Mouse (Mus musculus): ENCODE measurements around the gene Syt13. TPM values are rescaled to one million over a fixed set of nuclear protein-coding genes. Genes with fewer than 3 reads are reported as not detected.

Gene Syt13
- polyA plus RNA-seq, 1 experiment from 2014 or later = 49.9 TPM

DNA sequence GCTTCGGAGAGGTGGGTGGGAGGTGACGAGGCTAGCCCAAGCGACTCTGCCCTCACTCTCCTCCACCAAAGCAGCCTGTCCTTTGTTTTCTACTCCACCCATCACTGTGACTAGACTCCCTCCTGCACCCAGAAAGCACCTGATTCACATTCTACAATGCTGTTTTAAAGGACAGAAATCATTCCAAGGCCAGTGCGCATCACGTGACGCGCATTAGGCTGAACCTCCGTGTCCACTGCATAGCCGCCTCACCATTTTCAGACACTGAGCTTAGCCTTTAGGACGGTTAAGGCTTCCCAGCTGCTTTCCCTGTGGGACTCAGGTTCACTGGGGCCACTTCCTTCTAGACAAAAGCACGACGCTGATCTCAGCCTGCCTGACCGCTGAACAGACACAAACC lies 11.2 kb upstream of the Syt13 start:
- Histone ChIP-seq H3K36me3 (no peaks in the 10 kb centered on the region), H3K4me2 (no peak overlapping the region), H3K27ac (replicated peaks) (no peak overlapping the region), H3K4me1 (replicated peaks) (peaks cover 3% of the 10 kb centered on the region; the same call in 1 of the 2 replicates), H3K27me3 (no peaks in the 10 kb centered on the region), H3K9me3 (no peaks in the 10 kb centered on the region), H3K9ac (no peak overlapping the region), H3K4me3 (no peak overlapping the region)
- ATAC-seq (ENCODE audit: low FRiP score, low read depth) = no peak
- 76% methylated on average over 13 of the region's 13 CpGs for WGBS

DNA sequence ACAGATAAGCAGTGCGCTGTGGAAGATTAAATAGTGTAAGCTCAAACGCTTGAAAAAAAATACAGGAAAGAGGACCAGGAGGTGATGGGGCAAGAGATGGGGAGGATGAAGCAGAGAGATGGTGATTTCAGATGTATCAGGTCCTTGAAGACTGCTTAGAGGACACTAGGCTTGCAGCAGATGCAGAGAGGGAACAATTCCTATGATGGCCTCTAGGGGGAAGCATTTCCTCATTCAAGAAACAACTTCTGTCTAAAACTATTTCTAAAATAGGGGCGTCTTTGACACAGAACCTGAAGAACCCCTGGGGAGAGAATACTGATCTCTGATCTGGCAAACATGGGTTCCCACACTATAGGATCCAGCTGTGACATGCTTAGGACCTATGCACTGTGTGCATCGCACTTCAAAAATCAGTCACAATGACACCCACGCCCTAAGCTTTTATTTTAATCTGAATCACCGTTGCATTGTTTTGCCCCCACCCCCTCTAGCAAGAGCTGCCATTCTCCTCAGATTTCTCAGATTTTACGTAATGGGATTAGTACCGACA lies 10.5 kb upstream of the Syt13 start:
- ATAC-seq (ENCODE audit: low FRiP score, low read depth) = peak; percentile 48; the same call in 1 of the 2 replicates
- Histone ChIP-seq H3K36me3 (no peaks in the 10 kb centered on the region), H3K27me3 (no peaks in the 10 kb centered on the region), H3K4me2 (peak overlapping the region; percentile 24), H3K27ac (replicated peaks) (no peak overlapping the region), H3K4me3 (no peak overlapping the region), H3K4me1 (replicated peaks) (peaks cover 3% of the 10 kb centered on the region; the same call in 1 of the 2 replicates), H3K9ac (no peak overlapping the region), H3K9me3 (no peaks in the 10 kb centered on the region)
- WGBS = 32% methylated on average over 8 of the region's 8 CpGs

DNA sequence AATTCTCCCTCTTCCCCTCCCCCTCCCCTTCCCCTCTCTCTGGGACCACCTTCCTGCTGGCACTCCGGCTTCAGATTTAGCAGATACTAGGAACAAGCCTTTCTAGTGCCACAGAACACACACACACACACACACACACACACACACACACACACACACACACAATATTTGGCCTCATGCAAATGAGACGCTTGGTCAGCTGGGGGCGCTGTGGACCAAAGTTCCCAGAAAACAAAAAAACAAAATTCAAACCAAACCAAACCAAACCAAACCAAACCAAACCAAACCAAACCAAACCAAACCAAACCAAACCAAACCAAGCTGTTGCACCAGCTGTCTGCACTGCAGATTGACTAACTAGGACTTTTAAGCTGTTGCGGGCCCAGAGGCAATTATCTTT lies 4.5 kb upstream of the Syt13 start:
- H3K9me3 ChIP-seq = no peaks in the 10 kb centered on the region
- no peak overlapping the region for H3K4me2 ChIP-seq
- no peak for ATAC-seq (ENCODE audit: low FRiP score, low read depth)
- no peak overlapping the region for H3K9ac ChIP-seq
- peaks cover 31% of the 10 kb centered on the region for H3K4me1 ChIP-seq (replicated peaks)
- WGBS = 75% methylated on average over 4 of the region's 4 CpGs
- H3K27me3 ChIP-seq = no peaks in the 10 kb centered on the region
- H3K4me3 ChIP-seq = no peak overlapping the region
- no peak overlapping the region for H3K27ac ChIP-seq (replicated peaks)
- no peaks in the 10 kb centered on the region for H3K36me3 ChIP-seq

DNA sequence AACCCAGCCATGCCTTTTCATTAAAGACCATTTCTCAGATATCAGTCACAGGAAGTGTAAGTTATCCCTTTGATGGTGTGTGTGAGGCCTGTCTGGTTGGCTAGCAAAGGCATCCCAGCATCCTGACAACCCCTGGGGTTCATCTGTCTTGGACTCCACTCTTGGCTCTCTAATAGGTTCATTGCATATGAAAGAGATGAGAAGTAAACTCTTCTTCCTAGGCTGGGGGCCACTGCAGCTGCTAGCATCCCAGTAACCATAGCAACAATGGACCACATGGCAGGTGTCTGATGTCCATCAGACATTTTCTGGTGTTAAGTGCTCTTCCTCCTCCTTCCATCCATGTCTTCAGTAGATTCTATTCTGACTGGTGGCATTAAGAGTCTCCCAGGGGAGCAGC lies 2.6 kb upstream of the Syt13 start:
- ATAC-seq (ENCODE audit: low FRiP score, low read depth) = no peak

DNA sequence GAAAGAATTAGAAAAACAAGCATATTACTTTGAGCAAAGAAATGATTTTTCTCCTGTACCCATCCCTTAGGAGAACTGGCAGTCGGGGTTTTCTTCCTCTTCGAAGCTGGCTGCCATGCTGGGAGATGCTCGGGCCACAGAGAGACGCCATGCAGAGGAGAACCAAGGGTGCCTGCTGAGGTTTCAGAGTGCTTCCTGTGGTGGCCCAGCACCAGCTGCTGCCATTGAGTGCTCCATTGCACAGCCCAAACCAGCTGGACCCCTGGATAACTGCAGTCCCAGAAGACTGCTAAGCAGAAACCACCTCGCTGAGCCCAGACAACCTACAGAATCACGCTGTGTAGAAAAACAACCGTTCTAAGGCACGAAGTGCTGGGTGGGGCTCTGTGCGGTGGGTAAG lies 1.6 kb upstream of the Syt13 start:
- 11% methylated on average over 9 of the region's 9 CpGs for WGBS
- Histone ChIP-seq H3K27ac (replicated peaks) (no peak overlapping the region), H3K27me3 (no peaks in the 10 kb centered on the region), H3K4me1 (replicated peaks) (peaks cover 57% of the 10 kb centered on the region), H3K4me2 (peak overlapping the region; percentile 8; the same call in 1 of the 2 replicates), H3K9me3 (no peaks in the 10 kb centered on the region), H3K4me3 (no peak overlapping the region), H3K9ac (no peak overlapping the region), H3K36me3 (no peaks in the 10 kb centered on the region)
- no peak for ATAC-seq (ENCODE audit: low FRiP score, low read depth)

More for the DNA sequence above, 2.6 kb upstream of the Syt13 start:
- Histone ChIP-seq H3K27ac (replicated peaks) (no peak overlapping the region), H3K4me1 (replicated peaks) (peaks cover 47% of the 10 kb centered on the region), H3K36me3 (no peaks in the 10 kb centered on the region), H3K9me3 (no peaks in the 10 kb centered on the region), H3K9ac (no peak overlapping the region), H3K27me3 (no peaks in the 10 kb centered on the region), H3K4me2 (no peak overlapping the region), H3K4me3 (no peak overlapping the region)

DNA sequence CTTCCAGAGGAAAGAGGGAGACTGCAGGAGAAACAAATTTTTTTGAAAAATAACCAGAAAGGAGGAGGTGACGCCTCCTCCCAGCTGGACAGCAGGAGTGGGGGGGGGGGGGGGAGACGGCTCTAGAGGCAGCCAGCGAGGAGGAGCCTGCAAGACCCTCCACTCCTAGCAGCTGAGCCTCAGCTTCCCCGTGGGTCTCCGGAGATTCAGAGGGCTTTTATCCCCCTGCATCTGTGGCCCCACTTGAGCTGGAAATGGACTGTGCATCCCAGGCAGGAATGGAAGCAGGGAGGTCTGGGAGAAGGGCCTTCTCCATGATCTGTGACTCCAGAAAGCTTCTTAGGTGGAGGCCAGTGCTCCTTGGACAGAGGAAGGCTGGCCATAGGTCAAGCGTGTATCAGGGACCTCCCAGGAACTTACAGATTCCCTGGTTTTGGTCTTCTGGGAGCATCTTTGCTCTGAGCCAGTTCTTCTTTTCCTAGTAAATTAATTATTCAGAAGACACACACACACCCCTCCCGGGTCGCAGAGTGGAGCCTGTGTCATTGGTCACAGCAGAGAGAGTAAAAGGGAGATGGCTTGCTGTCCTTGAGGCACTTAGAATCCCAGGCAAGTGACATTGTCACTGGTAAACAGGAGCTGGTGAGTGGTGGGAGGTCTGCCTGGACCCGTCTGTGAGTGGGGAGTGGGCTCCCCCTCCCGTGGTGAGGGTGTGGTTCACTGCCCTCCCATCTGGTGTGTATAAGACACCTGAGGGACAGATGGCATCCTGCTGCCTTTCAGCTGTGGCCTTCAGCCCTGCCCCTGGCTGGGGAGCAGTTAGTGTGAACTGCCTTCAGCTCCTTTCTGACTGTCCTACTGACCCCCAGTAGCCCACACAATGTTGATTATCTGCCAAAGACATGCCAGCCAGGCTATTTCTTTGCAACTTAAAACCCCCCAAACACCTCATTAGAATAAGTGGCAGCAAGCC lies 1.0 kb downstream of the Syt13 start:
- Histone ChIP-seq H3K27ac (replicated peaks) (peak overlapping the region; percentile 60; the same call in 1 of the 2 replicates), H3K9ac (peak overlapping the region; percentile 48), H3K9me3 (no peaks in the 10 kb centered on the region), H3K4me3 (peak overlapping the region; percentile 44), H3K4me2 (peak overlapping the region; percentile 61), H3K36me3 (no peaks in the 10 kb centered on the region), H3K4me1 (replicated peaks) (peaks cover 70% of the 10 kb centered on the region), H3K27me3 (no peaks in the 10 kb centered on the region)
- no peak for ATAC-seq (ENCODE audit: low FRiP score, low read depth)
- WGBS = 9% methylated on average over 10 of the region's 10 CpGs

DNA sequence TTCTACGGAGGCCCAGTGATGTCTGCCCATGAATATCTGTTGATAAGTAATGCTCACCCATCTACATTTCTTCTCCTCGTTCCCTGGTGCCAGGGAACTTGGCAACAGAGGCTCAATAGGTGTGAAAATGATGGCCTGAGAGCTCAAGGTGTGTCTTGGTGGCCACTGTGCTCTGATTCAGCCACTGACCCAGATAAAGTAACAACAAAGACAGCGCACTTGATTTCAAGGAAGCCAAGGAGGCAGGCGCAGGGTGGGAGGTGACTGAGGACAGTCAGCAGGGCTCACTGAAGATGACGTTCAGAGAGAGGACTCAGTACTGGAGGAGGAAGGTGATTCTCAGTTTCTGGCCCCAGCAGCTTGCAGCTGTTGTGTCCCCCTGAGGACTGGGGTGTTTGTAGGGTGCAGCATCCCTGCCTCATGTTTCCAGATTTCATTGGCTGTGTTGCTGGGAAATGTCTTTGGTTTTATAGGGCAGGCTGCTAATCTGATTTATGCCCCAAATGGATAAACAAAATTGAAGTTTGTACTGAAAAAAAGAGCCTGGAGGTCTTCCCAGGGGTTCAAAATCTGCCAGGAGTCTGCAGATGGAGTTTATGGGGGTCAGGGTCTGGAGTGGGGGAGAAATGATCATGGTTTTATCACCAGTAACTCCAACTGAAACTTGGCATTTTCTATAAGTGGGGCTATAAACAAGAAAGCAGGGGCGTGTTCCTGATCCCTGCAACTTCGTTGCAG lies 2.7 kb downstream of the Syt13 start:
- Histone ChIP-seq H3K4me3 (no peak overlapping the region), H3K27ac (replicated peaks) (peak overlapping the region; percentile 32; the same call in 1 of the 2 replicates)

DNA sequence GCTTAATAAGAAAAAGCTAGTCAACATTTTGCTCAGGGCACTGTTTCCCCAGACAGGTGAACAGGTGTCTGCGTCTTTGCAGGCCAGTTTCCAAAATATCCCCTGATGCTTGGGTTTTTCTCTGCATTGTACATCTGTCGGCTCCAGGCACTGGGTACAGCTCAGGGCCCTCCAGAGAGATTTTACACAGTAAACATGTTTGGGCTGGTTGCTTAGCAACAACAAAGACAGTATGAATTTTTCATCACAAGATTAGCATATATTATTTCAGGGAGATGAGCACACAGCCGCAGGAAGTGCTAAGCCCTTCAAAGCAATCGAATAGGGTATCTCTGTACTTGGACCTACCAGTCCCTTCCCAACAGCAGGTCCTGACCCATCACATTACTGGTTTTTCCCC lies 5.8 kb downstream of the Syt13 start:
- ATAC-seq (ENCODE audit: low FRiP score, low read depth) = peak; percentile 71
- no peaks in the 10 kb centered on the region for H3K27me3 ChIP-seq
- 31% methylated on average over 4 of the region's 4 CpGs for WGBS
- no peak overlapping the region for H3K4me2 ChIP-seq
- H3K27ac ChIP-seq (replicated peaks) = peak overlapping the region; percentile 64
- peaks cover 43% of the 10 kb centered on the region for H3K4me1 ChIP-seq (replicated peaks)
- no peak overlapping the region for H3K9ac ChIP-seq
- H3K36me3 ChIP-seq = no peaks in the 10 kb centered on the region
- no peak overlapping the region for H3K4me3 ChIP-seq
- H3K9me3 ChIP-seq = no peaks in the 10 kb centered on the region

More for the DNA sequence above, 2.7 kb downstream of the Syt13 start:
- Histone ChIP-seq H3K9ac (0 out of 2 replicates have a peak overlapping the region, but pooled peaks have one; percentile 4), H3K4me1 (replicated peaks) (peaks cover 63% of the 10 kb centered on the region), H3K36me3 (no peaks in the 10 kb centered on the region), H3K27me3 (no peaks in the 10 kb centered on the region), H3K4me2 (peak overlapping the region; percentile 38), H3K9me3 (no peaks in the 10 kb centered on the region)
- 52% methylated on average over 7 of the region's 7 CpGs for WGBS
- ATAC-seq (ENCODE audit: low FRiP score, low read depth) = no peak

DNA sequence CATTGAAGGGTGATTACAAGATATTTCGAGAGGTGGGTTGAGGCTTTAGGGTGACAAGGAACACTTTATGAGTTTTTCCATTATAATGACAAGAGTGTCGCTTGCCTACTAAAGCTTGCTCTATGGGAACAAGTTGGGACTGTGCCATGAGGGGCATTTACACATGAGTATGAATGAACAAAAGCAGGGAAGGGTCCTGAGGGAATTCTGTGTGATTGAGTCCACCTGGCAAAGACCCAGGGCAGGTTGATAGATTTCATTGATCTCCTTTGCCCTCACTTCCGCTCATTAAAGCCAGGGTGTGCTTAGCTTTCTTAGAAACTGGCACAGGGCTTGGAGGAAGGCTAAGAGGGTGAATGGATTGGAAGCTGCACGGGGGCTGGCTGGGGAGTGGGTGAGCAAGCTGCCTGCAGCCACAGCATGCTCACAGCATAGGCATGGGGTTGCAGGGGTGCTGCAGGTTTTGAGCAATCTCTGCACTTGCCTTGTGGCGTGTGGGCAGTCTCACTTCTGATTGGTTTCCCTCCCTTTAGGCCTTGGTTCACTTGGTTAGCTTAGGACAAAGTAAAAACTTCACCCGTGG lies 9.9 kb downstream of the Syt13 start:
- Histone ChIP-seq H3K27ac (replicated peaks) (no peak overlapping the region), H3K9ac (no peak overlapping the region), H3K4me2 (no peak overlapping the region), H3K36me3 (no peaks in the 10 kb centered on the region), H3K27me3 (no peaks in the 10 kb centered on the region), H3K4me3 (no peak overlapping the region), H3K4me1 (replicated peaks) (peaks cover 24% of the 10 kb centered on the region), H3K9me3 (no peaks in the 10 kb centered on the region)
- ATAC-seq (ENCODE audit: low FRiP score, low read depth) = no peak
- 60% methylated on average over 6 of the region's 6 CpGs for WGBS

DNA sequence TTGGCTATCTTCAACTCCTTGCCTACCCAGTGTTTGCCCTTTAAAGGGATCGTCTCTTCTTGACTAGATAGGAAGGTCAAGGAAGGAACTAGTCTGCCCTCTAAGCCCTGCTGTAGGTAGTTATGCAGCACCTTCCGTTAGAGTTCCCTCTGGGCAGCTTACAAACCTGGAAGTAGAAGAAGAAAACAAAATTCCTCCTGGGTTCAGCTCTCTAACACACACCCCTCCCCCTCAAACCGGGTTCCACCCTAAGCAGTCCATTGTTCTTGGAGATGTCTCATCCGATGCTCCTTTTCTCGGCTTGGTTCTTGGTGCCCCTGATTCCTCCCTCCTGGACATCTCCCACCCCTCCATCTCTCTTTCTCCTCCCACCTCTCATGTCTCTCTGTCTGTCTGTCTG lies 14.8 kb downstream of the Syt13 start:
- H3K9ac ChIP-seq = no peak overlapping the region
- 79% methylated on average over 5 of the region's 5 CpGs for WGBS
- no peaks in the 10 kb centered on the region for H3K36me3 ChIP-seq
- no peak overlapping the region for H3K27ac ChIP-seq (replicated peaks)
- no peak overlapping the region for H3K4me2 ChIP-seq
- no peak overlapping the region for H3K4me3 ChIP-seq
- no peaks in the 10 kb centered on the region for H3K9me3 ChIP-seq
- H3K27me3 ChIP-seq = no peaks in the 10 kb centered on the region
- ATAC-seq (ENCODE audit: low FRiP score, low read depth) = no peak
- H3K4me1 ChIP-seq (replicated peaks) = peaks cover 23% of the 10 kb centered on the region

DNA sequence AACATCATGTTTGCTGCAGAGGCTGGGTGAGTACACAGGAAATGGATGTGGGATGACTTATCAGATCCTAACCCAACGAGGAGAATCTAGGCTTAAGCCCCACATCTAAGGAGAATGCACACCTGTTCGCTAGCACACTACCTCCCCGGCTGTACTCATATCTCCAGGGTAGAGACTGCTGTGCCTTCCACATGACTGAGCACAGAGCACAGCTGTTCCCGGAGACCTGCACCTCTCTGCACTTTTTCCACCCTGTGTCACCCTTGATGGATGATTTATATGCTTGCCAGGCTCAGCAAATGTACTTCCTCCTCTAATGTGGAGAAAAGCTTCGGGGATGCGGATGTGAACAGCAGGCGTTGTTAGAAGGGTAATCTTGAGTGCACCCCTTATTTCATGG lies 16.2 kb downstream of the Syt13 start:
- Histone ChIP-seq H3K4me3 (no peak overlapping the region), H3K36me3 (no peaks in the 10 kb centered on the region), H3K27me3 (no peaks in the 10 kb centered on the region), H3K9me3 (no peaks in the 10 kb centered on the region), H3K4me2 (no peak overlapping the region), H3K27ac (replicated peaks) (no peak overlapping the region), H3K4me1 (replicated peaks) (peaks cover 26% of the 10 kb centered on the region), H3K9ac (no peak overlapping the region)
- 70% methylated on average over 7 of the region's 7 CpGs for WGBS
- no peak for ATAC-seq (ENCODE audit: low FRiP score, low read depth)

Data from hindbrain, embryonic 15.5 days (tissue).